Mouse (Mus musculus) adipocyte (in vitro differentiated cells): ENCODE measurements at regions not wholly inside any gene's neighbourhood (a gene's known extent, or its start where the extent isn't known, plus 50 kb on each side); places are given as distances from the start of the nearest gene placed in this dataset.

ENCODE experiments used
- DNase-seq: peaks from one replicate; pipeline ENCODE4 v3.0.0-alpha.2; 2016; ENCODE audit warnings: low spot score

DNA sequence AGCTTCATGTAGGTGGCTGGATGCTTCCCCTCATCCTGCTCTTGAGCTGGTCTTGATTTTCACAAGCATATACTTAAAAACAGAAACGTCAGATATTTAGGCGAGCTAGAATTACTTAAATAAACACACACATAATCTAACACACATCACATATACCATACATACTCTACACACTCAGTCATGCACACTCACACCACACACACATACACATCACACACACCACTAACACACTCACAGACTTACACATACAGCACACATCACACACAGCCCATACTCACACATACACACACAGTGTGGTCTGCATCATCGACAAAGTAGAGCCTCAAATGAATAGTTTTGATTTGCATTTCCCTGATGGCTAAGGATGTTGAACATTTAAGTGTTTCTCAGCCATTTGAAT lies 116.9 kb downstream of the Spry2 start:
- DNase-seq, result no peak

DNA sequence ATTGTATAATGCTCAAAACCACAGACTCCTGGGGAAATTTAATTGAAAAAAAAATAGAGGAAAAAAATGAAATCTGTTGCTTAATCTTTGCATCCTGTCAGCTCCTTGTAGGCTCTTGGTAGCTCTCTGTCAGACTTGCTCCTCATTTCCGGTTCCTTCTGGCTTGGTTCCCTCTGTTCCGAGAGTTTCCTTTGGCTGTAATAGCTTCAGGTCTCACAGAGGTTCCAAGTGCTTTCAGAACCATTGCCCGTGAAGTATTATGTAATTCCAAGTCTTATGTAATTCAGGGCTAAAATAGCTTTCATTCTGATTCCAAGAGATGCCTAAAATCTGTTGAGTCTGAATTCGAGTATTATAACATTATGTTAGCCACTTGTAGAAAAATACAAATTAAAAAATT lies 117.3 kb downstream of the Spry2 start:
- peak; percentile 96 for DNase-seq

DNA sequence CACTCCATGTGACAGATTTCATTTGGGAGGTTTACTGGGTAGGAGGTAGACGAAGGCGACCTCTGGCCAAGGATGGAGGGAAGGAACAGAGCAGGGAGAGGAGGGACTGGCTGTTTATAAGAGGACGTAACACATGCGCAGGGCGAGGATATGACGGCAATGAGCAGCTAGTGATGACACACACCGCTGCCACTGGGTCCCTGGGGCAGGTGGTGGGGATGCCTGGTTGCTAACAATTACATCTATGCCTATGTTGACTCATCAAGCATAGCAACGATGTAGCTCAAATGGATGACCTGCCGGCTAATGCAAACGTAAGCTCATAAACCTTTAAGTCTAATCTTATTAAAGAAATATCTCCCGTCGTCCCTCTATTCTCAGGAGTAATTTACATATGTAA lies 122.9 kb downstream of the Spry2 start:
- no peak for DNase-seq

DNA sequence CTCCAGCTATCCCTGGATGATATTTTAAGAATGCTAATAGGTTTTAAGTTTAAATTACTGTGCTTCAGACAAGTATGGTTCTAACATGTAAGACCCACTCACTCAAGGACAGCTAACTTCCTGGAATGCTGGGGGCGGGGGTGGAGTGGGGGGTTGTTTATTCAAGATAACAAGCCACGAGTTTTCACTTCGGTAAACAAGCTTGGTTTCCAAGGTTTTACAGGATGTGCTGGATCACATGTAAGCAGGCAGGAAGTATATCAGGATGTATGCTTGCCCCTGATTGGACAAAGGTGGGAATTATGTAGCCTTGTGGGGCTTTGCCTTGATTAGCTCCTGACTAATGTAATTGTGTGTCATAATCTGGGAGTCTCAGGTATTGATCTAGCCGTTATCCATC lies 129.5 kb downstream of the Spry2 start:
- no peak for DNase-seq

DNA sequence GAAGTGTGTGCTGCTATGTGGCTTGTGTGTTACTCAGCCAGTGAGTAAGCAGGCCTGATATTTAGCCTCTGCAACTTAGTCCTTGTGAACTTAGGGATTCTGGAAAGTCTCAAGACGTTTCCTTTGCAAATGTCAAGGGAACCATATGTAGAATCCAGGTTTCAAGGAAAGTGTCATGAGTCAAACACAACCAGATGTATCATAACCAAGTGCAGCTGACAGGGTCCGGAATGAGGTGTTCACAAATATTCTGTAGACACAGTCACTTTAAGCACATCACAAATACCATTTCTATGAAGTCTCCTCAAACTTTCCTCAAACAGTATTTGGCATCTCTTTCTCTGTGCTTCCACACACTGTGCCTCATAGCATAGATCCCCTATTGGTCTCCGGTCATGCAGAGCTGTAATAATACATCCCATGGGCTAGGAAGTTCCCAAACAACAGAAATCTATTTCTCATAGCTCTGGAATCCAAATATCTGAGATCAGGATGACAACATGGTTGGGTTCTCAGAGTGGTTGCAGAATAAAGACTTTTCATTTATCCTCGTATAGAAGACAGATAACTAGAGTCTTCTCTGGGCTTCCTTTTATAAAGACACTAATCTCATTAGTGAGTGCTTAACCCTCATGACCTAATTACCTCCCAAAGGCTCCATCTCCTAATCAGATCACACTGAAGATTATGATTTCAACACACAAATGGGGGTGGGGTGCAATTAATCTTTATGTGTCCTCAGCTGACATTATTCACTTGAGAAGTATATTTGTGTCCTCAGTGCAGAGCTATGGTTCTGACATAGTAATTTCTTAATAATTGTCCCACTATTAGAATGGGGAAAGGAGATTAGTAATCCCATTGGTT lies 143.9 kb downstream of the Spry2 start:
- DNase-seq, result no peak

DNA sequence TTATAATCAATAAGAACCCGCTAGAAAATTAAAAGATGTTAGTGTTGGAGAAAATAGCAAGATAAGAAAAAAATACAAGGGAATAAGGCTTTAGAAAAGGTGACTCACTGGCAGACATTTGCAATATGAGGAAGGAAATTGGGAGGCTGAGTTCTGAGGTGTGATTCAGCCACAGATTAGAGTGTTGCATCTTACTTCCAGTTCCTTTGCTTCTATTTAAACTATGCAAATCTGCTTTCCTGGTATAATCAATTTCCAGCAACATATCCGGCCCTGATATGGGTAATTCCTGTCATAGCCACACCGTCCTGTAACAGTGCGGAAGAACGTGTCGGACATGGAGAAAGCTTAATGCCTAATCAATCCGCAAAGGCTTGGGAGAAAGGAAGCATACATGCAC lies 144.9 kb downstream of the Spry2 start:
- DNase-seq, result no peak

DNA sequence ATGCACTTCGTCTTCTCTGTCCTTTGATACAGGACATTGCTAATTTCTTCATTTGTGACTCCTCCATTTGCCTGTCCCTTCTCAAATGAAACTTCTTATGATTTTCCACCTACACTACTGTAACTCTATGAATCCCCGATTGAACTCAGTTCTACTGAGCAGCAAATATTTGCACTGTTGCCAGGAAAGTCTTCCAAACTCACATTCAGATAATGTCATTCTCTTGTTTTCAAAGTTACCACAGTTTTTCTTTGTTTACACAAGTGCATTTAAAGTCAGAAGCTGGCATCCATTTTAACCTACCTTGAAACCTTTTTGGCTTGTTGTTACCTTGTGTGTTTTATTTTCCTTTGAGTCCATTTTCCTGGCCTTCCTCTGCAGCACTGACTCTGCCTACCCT lies 152.0 kb downstream of the Spry2 start:
- peak; percentile 66 for DNase-seq

DNA sequence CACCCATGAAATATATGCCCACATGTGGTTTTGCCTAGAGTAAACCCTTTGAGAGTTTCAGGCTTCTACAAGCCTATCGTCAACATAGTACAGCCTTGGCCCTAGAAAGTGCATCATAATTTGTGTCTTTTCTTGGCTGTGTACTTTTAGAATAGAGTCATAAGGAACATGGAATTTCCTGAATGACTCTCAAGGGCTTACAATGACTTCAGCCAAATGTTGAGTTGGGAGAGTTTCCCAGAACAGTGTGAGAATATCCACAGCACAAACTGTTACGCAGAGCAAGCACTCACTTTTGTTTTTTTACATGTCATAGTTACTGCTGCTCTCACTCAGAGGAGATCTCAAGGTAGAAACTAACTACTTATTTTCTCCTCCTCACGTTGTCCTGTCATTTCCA lies 152.5 kb downstream of the Spry2 start:
- DNase-seq, result peak; percentile 96

DNA sequence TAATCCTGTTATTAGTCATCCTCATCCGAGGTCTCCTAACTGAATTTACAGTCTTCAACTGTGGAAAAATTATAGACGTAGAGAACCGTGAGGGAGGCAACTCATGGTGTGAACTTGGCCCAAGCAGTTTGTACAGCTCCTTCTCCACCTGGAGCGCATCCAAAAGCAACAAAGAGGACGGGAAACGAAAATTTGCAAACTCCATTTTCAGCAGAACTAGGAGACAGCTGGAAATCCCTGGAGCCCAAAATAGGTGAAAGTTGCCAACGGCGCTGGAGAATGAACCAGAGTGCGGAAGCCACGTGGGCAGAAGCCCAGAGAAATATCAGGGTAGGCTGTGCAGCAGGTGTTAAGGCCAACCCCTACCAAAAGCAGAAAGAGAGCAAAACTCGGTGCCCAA lies 155.7 kb downstream of the Spry2 start:
- peak; percentile 98 for DNase-seq

DNA sequence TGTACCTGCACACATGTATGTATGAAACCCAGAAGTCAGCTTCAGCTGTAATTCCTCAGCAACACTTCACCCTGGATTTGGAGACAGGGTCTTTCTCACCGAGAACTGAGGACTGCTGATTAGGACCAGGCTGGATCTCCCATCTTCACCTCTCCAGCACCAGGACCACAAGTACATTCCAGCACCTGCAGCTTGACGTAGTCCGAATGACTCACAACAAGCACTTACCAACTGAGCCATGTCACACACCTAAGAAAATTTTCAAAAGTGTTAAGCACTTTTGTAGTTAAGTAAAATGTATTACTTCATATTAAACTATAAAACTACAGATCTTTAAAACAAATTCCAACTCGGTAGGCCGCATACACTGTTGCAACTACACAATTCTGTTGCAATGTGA lies 158.1 kb downstream of the Spry2 start:
- DNase-seq, result no peak

DNA sequence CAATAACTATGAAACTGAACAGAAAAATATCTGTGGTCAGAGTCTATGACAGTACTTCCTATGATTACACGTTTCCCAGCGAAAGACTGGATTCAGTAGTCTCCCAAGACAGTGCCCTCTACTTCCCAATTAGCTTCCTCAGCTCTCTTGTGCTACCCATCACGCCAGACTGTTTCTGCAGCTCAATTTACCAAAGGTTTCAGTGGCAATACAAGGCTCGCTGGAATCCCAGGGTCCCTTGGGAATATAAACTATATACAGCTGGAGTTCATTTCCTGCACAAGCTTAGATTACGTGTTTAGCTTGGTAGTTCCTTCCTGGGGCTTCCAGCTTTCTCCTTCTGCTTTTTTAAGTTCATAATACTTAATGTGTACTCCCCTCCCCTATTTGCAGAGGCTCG lies 160.3 kb downstream of the Spry2 start:
- DNase-seq, result peak; percentile 56

DNA sequence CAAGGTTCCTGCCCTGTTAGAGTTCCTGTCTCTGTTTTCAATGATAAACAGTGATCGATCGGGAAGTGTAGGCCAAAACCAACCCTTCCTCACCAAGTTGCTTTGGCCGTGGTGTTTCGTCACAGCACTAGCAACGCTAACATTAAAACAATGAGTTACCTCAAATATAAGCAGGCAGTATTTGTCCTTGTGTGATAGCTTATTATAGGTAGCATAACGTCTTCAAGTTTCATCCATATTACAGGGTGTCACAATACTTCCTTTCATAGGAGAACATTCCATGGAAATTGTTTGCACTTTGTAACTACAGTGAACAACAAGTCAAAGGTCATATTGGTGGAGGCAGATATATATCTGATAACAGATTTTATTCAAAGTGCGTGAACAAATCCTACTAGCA lies 162.3 kb downstream of the Spry2 start:
- DNase-seq, result no peak

DNA sequence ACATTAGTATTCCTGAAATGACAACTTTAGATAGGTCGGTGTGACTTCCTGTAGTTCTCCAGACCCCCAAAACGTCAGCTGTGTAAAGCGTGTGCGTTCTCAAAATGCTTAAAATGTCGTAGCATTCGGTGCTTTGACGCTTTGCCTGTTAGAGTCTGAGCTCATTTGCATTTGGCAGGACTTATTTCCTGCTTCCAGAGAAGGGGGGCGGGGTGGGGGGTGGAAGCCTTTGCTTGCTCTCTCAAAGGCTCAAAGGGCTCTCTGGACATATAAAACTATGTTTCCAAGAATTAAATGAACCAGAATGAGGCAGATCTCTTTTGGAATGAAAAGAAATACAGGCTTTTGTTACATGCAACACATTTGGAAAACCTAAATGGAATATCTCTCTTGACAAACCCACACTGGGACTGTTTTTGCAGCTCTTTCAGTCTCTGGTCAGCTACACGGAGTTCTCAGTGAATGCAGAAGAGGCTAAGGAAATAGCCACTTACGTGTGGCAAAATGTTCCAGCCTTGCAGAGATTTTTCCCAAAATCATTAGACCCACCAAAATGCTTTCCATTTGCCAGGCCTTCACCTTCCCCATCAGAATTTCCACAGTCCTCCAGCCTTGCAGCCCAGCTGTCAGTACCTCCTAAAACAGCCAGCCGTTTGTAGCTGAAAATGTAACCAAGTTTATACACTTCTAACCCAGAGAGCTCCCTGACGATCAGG lies 163.4 kb downstream of the Spry2 start:
- DNase-seq, result peak; percentile 86

DNA sequence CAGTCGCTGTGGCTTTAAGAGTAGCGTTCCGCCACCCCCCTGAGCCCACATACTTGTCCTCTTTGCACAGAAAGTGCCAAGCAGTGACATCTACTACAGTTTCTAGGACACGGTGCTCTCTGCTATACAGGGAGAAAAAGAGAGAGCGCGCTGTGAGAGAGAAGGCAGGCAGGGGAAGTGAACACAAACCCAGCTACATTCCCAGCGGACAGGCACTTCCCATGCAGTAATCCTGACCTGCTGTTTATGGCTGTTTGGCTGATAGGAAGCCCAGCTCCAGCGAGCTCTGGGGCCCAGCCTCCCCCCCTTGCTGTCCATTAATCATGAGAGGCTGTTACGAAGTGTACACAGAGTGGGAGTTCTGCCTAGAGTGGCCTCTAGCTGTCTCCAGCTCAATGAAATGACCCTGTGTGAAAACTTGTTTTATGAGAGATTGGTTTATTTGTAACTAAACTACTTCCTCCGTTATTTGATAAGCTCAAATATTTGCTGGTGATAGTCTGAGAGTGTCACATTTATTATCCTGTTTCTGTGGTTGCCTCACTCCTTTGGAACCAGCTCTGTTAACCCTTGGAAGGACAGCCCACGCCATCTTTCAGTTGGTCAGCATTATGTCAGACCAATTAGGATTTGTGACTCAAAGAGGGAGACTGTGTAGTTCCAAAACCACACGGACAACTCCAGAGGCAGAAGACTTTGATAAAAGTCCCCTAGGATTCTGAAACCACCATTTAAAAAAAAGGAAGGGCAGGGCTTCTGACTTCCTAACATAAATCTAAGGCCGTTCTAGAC lies 164.2 kb downstream of the Spry2 start:
- peak; percentile 92 for DNase-seq

DNA sequence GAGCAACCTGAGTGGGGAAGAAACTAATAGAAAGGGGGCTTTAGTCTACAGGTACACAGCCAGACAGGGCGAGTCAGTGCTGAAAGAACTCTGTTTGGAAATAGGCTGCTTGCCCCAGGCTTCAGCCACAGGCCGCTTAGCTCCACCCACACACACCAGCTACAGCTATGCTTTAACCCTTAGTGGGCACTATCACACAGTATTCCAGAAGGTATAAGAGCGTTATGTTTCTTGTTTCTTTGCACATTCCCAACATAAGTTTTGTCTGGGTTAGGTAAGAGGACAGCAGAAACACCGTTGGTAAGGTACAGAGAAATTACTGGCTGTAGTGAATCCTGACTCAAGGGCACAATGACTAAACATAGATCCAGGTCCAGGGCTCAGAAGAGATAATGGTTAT lies 165.8 kb downstream of the Spry2 start:
- DNase-seq, result peak; percentile 68

DNA sequence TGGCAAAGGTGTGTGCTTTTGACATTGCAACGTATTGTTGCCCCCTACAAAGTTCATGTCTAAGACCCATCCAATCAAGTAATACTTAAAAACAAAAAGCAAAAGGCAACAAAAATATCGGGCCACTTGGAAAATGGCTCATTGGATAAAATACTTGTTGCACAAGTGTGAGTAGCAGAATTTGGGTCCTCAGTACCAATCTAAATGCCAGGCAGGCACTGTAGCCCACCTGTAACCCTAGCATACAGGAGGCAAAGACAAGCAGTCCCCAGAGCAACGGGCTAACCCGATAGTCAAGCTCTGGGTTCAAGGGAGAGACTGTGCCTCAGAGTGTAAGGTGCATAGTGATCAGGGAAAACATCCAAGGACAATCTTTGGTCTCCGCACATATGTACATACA lies 167.8 kb downstream of the Spry2 start:
- DNase-seq, result no peak

DNA sequence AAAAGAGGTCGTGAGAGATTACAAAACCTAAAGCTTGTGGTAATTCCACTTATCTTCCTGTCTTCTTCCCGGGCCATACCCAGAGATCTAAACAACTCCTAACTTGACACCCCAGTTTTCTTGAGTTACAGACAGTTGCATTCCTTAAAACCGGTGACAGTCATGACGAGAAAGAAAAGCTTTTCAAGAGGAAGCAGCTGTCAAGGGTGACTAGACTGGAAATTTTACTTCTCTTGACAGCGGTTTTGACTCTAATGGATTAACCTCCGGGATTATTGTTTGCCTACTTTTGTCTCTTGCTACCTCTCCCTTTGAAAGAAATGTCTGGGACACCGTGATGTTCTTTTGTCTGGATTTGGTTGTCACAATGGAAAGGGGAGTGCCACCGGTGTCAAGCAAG lies 170.9 kb downstream of the Spry2 start:
- no peak for DNase-seq

DNA sequence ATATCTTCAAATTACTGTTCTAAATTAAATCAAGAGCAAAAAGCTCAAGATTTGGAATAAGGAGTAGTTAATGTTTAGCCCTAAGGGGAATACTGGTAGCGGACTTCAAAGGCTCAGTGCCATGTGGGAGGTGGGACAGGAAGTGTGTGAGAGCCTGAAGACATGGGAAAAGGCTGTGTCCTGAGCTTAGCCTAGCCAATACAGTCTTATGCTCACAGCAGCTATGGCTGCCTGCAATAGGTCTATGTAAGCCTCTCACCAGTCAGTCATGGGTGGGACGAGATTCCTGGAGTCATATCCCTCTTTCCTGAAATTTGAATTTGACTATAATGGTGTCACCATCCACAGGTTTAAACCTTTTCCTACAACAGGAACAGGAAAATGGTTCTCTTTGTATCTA lies 173.7 kb downstream of the Spry2 start:
- no peak for DNase-seq

DNA sequence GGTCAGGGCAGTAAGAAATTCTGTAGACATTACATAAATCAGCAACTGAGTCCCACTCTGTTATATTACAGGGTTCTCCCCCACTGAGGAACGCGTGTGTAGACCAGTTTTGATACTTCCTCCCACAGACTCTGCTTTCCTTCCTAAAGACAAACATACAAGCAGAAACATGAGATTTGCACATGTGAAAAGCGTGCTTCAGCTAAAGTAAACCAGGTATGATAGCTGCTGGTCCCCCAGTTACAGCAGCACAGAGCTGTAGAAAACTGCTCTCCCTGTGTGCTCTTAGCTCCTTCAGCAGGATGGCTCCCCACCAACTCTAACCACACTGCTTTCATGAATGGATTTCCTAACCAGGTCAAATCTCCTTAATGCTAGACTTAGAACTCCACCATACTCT lies 175.0 kb downstream of the Spry2 start:
- no peak for DNase-seq

DNA sequence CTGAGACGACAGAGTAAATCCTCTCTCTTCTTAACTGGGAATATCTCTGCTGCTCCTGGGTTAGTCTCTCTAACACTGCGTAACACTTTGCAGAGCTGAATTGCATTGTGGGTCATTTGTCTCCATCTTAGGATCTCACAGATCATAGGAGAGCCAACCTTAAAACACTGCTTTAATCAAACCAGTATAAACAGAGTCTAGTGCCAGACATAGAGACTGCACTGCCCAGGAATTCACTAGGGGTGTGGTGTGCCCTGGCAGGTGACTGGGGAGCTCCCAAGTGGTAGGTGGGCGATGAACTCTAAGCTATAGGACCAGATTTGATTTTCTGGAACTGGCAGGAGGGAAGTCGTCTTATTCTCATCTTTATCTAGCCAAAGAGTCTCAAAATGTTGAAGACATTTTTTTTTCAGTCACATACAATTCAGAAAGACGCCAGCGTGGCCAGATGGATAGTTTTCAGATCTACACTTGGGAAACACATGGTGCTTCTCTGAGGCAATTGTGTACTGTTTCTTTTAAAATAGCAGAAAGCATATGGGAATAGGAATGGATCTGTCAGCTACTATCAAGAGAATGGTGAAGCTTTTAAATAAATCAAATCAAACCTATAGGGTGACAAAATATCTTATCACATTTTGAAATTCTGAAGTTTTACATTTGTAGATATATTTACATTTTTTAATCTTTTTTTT lies 175.7 kb downstream of the Spry2 start:
- DNase-seq, result no peak

DNA sequence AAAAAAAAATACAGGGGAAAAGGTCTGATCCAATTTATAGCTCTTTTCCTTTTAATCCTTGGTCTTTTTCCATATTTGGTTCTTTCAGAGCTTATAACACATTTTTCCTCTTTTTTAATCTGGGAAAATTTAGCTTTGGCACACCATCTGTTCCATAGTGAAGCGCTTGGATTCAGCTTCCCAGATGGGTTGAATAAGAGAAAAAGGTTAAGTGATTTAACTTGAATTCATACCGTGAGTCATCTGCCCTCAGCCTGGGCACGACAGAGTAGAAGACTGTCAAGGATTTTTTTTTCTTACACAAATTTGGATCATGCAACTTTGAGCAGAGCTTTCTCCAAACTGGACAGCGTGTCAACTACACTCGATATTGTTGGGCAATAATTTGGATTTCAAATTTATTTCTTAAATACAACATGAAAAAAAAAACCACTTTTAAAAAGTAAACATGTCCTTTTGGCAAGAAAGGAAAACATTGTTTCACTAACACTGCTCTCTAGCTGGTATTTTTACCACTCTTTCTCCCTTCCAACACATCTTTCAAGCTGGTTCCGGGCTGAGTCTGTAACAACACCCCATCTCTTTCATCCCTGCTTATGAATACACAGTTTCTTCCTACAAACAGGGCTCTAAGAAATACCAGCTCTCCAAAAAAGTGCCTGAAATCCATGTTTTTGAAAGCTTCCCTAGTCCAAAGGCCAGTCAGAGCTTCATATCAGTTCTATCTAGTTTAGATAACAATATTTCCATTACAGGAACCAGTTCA lies 177.8 kb downstream of the Spry2 start:
- DNase-seq, result peak; percentile 82
